In genomic region chr11:119549371-119549811, GRCm38 (mm10) we compare ENCODE assay signal across 8 mouse cellular contexts. TPM values are rescaled to one million over a fixed set of nuclear protein-coding genes. Genes with fewer than 3 reads are reported as not detected.
DNase-seq lines count a peak whose midpoint lies in the region; ATAC-seq and TF ChIP-seq lines count a peak whose summit lies in the region.

No protein-coding gene starts in this region.

- DNase-seq in frontal cortex, postnatal 14 days (ENCODE audit: low spot score in 2 of 2) = no peak
- peak; percentile 41 for DNase-seq in neural tube, embryonic 11.5 days (ENCODE audit: low spot score)
- DNase-seq in neural tube, embryonic 10.5 days (ENCODE audit: extremely low spot score, low spot score) = no peak
- no peak for DNase-seq in hindbrain, postnatal 0 days (ENCODE audit: low spot score)
- no peak for DNase-seq in T-cell, adult 2 months (ENCODE audit: low spot score)
- no peak for DNase-seq in gastrocnemius, postnatal 25 days

- H3K9me3 ChIP-seq in neural tube, embryonic 11.5 days (ENCODE audit: control insufficient read depth, low read length) = no peaks in the 10 kb centered on the region
- H3K9me3 ChIP-seq in hindbrain, postnatal 0 days (ENCODE audit: low read length) = no peaks in the 10 kb centered on the region
- H3K9me3 ChIP-seq in neural tube, embryonic 12.5 days = no peaks in the 10 kb centered on the region

- H3K27me3 ChIP-seq in neural tube, embryonic 11.5 days (ENCODE audit: control insufficient read depth, insufficient read depth, low read length) = peaks cover 69% of the 10 kb centered on the region
- H3K27me3 ChIP-seq in hindbrain, postnatal 0 days (ENCODE audit: insufficient read depth, low read length) = no peaks in the 10 kb centered on the region
- peaks cover 75% of the 10 kb centered on the region for H3K27me3 ChIP-seq in neural tube, embryonic 12.5 days (replicated peaks)

- peaks cover 32% of the 10 kb centered on the region for H3K4me1 ChIP-seq in neural tube, embryonic 11.5 days (ENCODE audit: control insufficient read depth, insufficient read depth, low read length)
- peaks cover 33% of the 10 kb centered on the region for H3K4me1 ChIP-seq in hindbrain, postnatal 0 days (ENCODE audit: insufficient read depth, low read length)
- H3K4me1 ChIP-seq in neural tube, embryonic 12.5 days = peaks cover 67% of the 10 kb centered on the region

- peak overlapping the region; percentile 48 for H3K9ac ChIP-seq in neural tube, embryonic 11.5 days (ENCODE audit: low read length)
- peak overlapping the region; percentile 68 for H3K9ac ChIP-seq in hindbrain, postnatal 0 days (replicated peaks; ENCODE audit: low read length)
- H3K9ac ChIP-seq in neural tube, embryonic 12.5 days = peak overlapping the region; percentile 55

- ATAC-seq in frontal cortex, adult (ENCODE audit: low TSS enrichment) = peak; percentile 3; the same call in 1 of the 2 replicates
- no peak for ATAC-seq in neural tube, embryonic 11.5 days (ENCODE audit: insufficient read depth, low FRiP score, low TSS enrichment)
- ATAC-seq in hindbrain, postnatal 0 days = no peak
- ATAC-seq in neural tube, embryonic 12.5 days (ENCODE audit: low FRiP score, low read depth) = no peak

- no peaks in the 10 kb centered on the region for H3K36me3 ChIP-seq in neural tube, embryonic 11.5 days (ENCODE audit: control insufficient read depth, insufficient read depth, low read length)
- no peaks in the 10 kb centered on the region for H3K36me3 ChIP-seq in hindbrain, postnatal 0 days (ENCODE audit: insufficient read depth, low read length)
- 0 out of 2 replicates have a peak, but pooled peaks cover 1% of the 10 kb centered on the region for H3K36me3 ChIP-seq in neural tube, embryonic 12.5 days

- TF ChIP-seq CTCF in hindbrain, postnatal 0 days (IDR thresholded peaks at IDR 0.05; ENCODE audit: low read depth) = no peak

- H3K4me3 ChIP-seq in neural tube, embryonic 11.5 days (ENCODE audit: low read depth, low read length) = peak overlapping the region; percentile 58
- peak overlapping the region; percentile 59 for H3K4me3 ChIP-seq in hindbrain, postnatal 0 days (ENCODE audit: low read length)
- H3K4me3 ChIP-seq in neural tube, embryonic 12.5 days = peak overlapping the region; percentile 64

- H3K4me2 ChIP-seq in neural tube, embryonic 11.5 days (ENCODE audit: low read depth) = peak overlapping the region; percentile 98
- H3K4me2 ChIP-seq in hindbrain, postnatal 0 days (ENCODE audit: low read depth, low read length) = peak overlapping the region; percentile 97
- peak overlapping the region; percentile 98 for H3K4me2 ChIP-seq in neural tube, embryonic 12.5 days (replicated peaks)

- WGBS in neural tube, embryonic 11.5 days = under 1% methylated on average over 43 of the region's 43 CpGs
- WGBS in hindbrain, postnatal 0 days = 2% methylated on average over 43 of the region's 43 CpGs
- WGBS in neural tube, embryonic 12.5 days = 1% methylated on average over 43 of the region's 43 CpGs

- no peak overlapping the region for H3K27ac ChIP-seq in neural tube, embryonic 11.5 days (ENCODE audit: low read depth, low read length)
- H3K27ac ChIP-seq in hindbrain, postnatal 0 days = 0 out of 2 replicates have a peak overlapping the region, but pooled peaks have one; percentile 6
- H3K27ac ChIP-seq in neural tube, embryonic 12.5 days = no peak overlapping the region

RNA-seq across cellular contexts. Expression of gene Nptx1, which starts 1.8 kb away (rescaled TPM):
- polyA plus RNA-seq in neural tube, embryonic 11.5 days (2014; fragmentation: Nextera tagmentation; extraction: Ambion mirVana) = 8.3 and 9.2 TPM in 2 replicates
- total RNA-seq in hindbrain, postnatal 0 days (2014; rRNA removed) = 27.0 and 29.0 TPM in 2 replicates
- 9.4 and 10.1 TPM in 2 replicates for polyA plus RNA-seq in hindbrain, postnatal 0 days (2015; fragmentation: Nextera tagmentation; extraction: Ambion mirVana)
- 14.8 and 16.1 TPM in 2 replicates for polyA plus RNA-seq in neural tube, embryonic 12.5 days (2016; fragmentation: Nextera tagmentation; extraction: Ambion mirVana)
- total RNA-seq in gastrocnemius, postnatal 25 days (2021) = under 1 TPM; 0.08 to 0.19 TPM

RNA-seq across cellular contexts. Expression of gene Rptor, which starts 53.3 kb away (rescaled TPM):
- polyA plus RNA-seq in neural tube, embryonic 11.5 days (2014; fragmentation: Nextera tagmentation; extraction: Ambion mirVana) = 12.2 and 12.6 TPM in 2 replicates
- 60.8 and 69.0 TPM in 2 replicates for total RNA-seq in hindbrain, postnatal 0 days (2014; rRNA removed)
- 8.6 and 8.7 TPM in 2 replicates for polyA plus RNA-seq in hindbrain, postnatal 0 days (2015; fragmentation: Nextera tagmentation; extraction: Ambion mirVana)
- polyA plus RNA-seq in neural tube, embryonic 12.5 days (2016; fragmentation: Nextera tagmentation; extraction: Ambion mirVana) = 17.8 and 19.0 TPM in 2 replicates
- total RNA-seq in gastrocnemius, postnatal 25 days (2021) = 10 to 100 TPM; 23.7 to 24.8 TPM

RNA-seq across cellular contexts. Expression of gene Endov, which starts 58.2 kb away (rescaled TPM):
- polyA plus RNA-seq in neural tube, embryonic 11.5 days (2014; fragmentation: Nextera tagmentation; extraction: Ambion mirVana) = 13.9 and 18.1 TPM in 2 replicates
- total RNA-seq in hindbrain, postnatal 0 days (2014; rRNA removed) = 39.9 and 50.5 TPM in 2 replicates
- polyA plus RNA-seq in hindbrain, postnatal 0 days (2015; fragmentation: Nextera tagmentation; extraction: Ambion mirVana) = 12.8 and 13.4 TPM in 2 replicates
- polyA plus RNA-seq in neural tube, embryonic 12.5 days (2016; fragmentation: Nextera tagmentation; extraction: Ambion mirVana) = 24.0 and 26.1 TPM in 2 replicates
- 1 to 10 TPM; 3.9 to 4.8 TPM for total RNA-seq in gastrocnemius, postnatal 25 days (2021)
